Mouse (Mus musculus): Measurements from ENCODE around the gene Sars2.

- TF ChIP-seq CTCF (IDR thresholded peaks at IDR 0.05; ENCODE audit: insufficient read depth, low read length) (no peak), POLR2A (IDR thresholded peaks at IDR 0.05; ENCODE audit: borderline replicate concordance, extremely low read depth, low read depth, low read length) (no peak)
These were observed 22.6 kb upstream of the Sars2 start for GRCm38 (mm10) chr7:28719159-28719558.
